Mouse (Mus musculus) limb, embryonic 14.5 days (tissue): Measurements from ENCODE around the gene 1700018B08Rik. TPM values are rescaled to one million over a fixed set of nuclear protein-coding genes. Genes with fewer than 3 reads are reported as not detected.

ENCODE experiments used
- ATAC-seq: fragments of 200-750 bp; cut with Nextera tagmentation; 2 replicates; pipeline ENCODE4 v1.8.0; 2017; ENCODE audit warnings: low read depth, moderate number of reproducible peaks, moderate TSS enrichment; ENCODE audit not compliant: low FRiP score
- DNase-seq: peaks from one replicate; pipeline ENCODE4 v3.0.0-alpha.2; 2015; ENCODE audit warnings: low spot score
- H3K27ac ChIP-seq: fragments of 300-500 bp; sonication (generic); replicated peaks from 2 replicates; pipeline ENCODE4 v1.5.1; 2014; ENCODE audit warnings: low read depth, mild to moderate bottlenecking, low read length, moderate library complexity, mixed read lengths
- H3K27me3 ChIP-seq: fragments of 300-500 bp; sonication (generic); 2 replicates; pipeline ENCODE4 v1.6.1; 2014; ENCODE audit warnings: low read length, mixed read lengths; ENCODE audit not compliant: control insufficient read depth, insufficient read depth
- H3K36me3 ChIP-seq: fragments of 300-500 bp; sonication (generic); 2 replicates; pipeline ENCODE4 v1.6.1; 2014; ENCODE audit warnings: mild to moderate bottlenecking, low read length, moderate library complexity, mixed read lengths; ENCODE audit not compliant: control insufficient read depth, insufficient read depth
- H3K4me1 ChIP-seq: fragments of 300-500 bp; sonication (generic); 2 replicates; pipeline ENCODE4 v1.6.1; 2014; ENCODE audit warnings: antibody characterized with exemption, low read length, mixed read lengths; ENCODE audit not compliant: control insufficient read depth, insufficient read depth
- H3K4me2 ChIP-seq: fragments of 300-500 bp; sonication (generic); replicated peaks from 2 replicates; pipeline ENCODE4 v1.6.1; 2014; ENCODE audit warnings: low read depth, mild to moderate bottlenecking, low read length, moderate library complexity; ENCODE audit not compliant: severe bottlenecking
- H3K4me3 ChIP-seq: fragments of 300-500 bp; sonication (generic); replicated peaks from 2 replicates; pipeline ENCODE4 v1.5.1; 2014; ENCODE audit warnings: low read length
- H3K9ac ChIP-seq: fragments of 300-500 bp; sonication (generic); 2 replicates; pipeline ENCODE4 v1.6.1; 2014; ENCODE audit warnings: mild to moderate bottlenecking, low read depth, low read length, moderate library complexity; ENCODE audit not compliant: severe bottlenecking
- H3K9me3 ChIP-seq: fragments of 300-500 bp; sonication (generic); 2 replicates; pipeline ENCODE4 v1.6.1; 2016; ENCODE audit warnings: low read length; ENCODE audit not compliant: control insufficient read depth
- POLR2A ChIP-seq: fragments of 200-500 bp; IDR thresholded peaks from 2 replicates; pipeline ENCODE4 v1.8.0; 2012; ENCODE audit warnings: inconsistent platforms, mild to moderate bottlenecking, moderate library complexity, borderline replicate concordance; ENCODE audit not compliant: insufficient read depth, insufficient read length; ENCODE audit errors: extremely low read depth
- WGBS: fragments of 180-500 bp; shearing (Covaris S2); extraction: QIAGEN DNeasy Blood & Tissue Kit; methylation state at CpG from one replicate; pipeline ENCODE4 v1.1.7; 2014; 5-methylcytosine and 5-hydroxymethylcytosine counted together
- polyA plus RNA-seq, 2 experiments: library from polyadenylated mRNA; depleted of rRNA in 1 of 2; stranded (reverse) in 1 of 2; unstranded in 1 of 2; fragments of >200 nt; fragmentation: Nextera tagmentation in 1 of 2; extraction: Ambion mirVana in 1 of 2; gene quantifications; 2 replicates each; pipeline versions ENCODE4 v1.2.1 to v1.2.3; 2012 to 2014

The 1700018B08Rik gene
- polyA plus RNA-seq, 2 experiments, result not detected

DNA sequence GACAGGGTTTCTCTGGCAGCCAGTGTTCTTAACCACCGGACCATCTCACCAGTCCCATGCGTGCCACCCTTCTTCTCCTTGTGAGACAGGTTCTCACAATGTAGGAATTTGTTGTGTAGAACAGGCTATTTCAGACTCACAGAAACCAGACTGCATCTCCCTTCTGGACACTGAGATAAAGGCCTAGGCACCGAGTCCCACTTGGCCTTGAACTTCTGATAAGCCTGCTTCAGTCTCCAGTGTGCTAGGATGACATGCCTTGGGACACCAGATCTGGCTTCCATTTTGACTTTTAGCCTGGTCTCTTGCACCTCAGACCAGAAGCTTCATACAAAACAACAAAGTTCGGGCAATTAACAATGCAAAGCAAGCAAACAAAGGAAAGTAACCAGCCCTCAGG is 44.6 kb upstream of the 1700018B08Rik start:
- H3K27ac ChIP-seq, result no peak overlapping the region
- H3K4me1 ChIP-seq, result peaks cover 17% of the 10 kb centered on the region
- H3K4me2 ChIP-seq, result no peak overlapping the region
- no peaks in the 10 kb centered on the region for H3K9me3 ChIP-seq
- WGBS, result 95% methylated on average over 4 of the region's 4 CpGs
- no peak overlapping the region for H3K4me3 ChIP-seq
- no peak overlapping the region for H3K9ac ChIP-seq
- TF ChIP-seq POLR2A, result no peak
- no peaks in the 10 kb centered on the region for H3K27me3 ChIP-seq
- no peak for DNase-seq
- H3K36me3 ChIP-seq, result peaks cover 5% of the 10 kb centered on the region
- ATAC-seq, result no peak

DNA sequence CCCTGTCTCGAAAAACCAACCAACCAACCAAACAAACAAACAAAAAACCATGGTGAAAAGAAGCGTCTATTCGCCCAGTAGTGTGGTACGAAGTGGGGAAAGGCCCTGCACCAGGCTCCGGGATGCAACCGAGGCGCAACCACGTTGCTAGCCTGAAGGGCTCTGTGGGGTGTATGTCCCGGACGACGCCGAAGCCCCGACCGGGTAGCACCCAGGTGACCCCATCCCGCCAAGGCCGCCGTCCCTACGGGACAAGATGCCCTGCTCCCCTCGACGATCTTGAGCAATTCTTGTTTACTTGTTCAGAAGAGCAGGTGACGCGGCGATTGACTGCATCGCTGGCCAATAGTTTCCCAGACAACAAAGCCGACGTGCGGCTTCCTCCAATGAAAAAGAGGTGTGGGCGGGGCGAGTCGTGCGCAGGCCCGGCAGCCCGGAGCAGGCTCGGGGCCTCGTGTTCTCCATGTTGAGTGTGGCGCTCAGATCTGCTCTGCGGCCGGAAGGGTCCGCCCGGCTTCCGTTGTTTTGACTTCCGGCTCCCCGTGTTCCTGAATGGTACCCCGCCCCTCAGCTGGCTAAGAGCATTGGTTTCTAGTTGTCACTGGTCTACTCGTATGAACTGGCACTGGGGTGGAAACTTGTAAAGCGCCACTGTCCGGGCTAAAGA is 41.2 kb upstream of the 1700018B08Rik start:
- peak; percentile 66; the same call in 1 of the 2 replicates for TF ChIP-seq POLR2A
- under 1% methylated on average over 42 of the region's 47 CpGs for WGBS
- no peak overlapping the region for H3K27ac ChIP-seq
- peaks cover 5% of the 10 kb centered on the region for H3K4me1 ChIP-seq
- no peaks in the 10 kb centered on the region for H3K9me3 ChIP-seq
- H3K36me3 ChIP-seq, result no peaks in the 10 kb centered on the region
- ATAC-seq, result peak; percentile 96
- peak overlapping the region; percentile 65 for H3K4me2 ChIP-seq
- peak overlapping the region; percentile 60 for H3K9ac ChIP-seq
- no peaks in the 10 kb centered on the region for H3K27me3 ChIP-seq
- DNase-seq, result peak; percentile 97
- H3K4me3 ChIP-seq, result peak overlapping the region; percentile 64

DNA sequence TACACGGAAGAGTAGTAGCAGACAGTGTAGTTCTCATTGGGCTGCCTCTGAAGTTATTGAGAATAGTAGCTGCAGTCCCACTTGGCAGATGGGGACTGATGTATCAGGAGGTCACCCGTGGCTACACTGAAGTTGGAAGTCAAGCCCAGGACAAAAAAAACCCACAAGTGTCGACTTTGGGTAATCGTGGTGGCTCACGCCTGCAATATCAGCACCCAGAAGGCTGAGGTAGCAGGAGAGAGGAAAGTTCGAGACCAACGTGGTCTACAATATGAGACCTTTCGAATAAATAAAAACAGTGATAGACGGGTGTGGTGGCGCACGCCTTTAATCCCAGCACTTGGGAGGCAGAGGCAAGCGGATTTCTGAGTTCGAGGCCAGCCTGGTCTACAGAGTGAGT is 40.6 kb upstream of the 1700018B08Rik start:
- Histone ChIP-seq H3K36me3 (no peaks in the 10 kb centered on the region), H3K4me3 (peak overlapping the region; percentile 64), H3K4me1 (peaks cover 5% of the 10 kb centered on the region), H3K27me3 (no peaks in the 10 kb centered on the region), H3K4me2 (peak overlapping the region; percentile 65), H3K9me3 (no peaks in the 10 kb centered on the region), H3K27ac (no peak overlapping the region), H3K9ac (peak overlapping the region; percentile 60; the same call in 1 of the 2 replicates)
- TF ChIP-seq POLR2A, result no peak
- 41% methylated on average over 13 of the region's 13 CpGs for WGBS
- ATAC-seq, result no peak
- DNase-seq, result no peak

DNA sequence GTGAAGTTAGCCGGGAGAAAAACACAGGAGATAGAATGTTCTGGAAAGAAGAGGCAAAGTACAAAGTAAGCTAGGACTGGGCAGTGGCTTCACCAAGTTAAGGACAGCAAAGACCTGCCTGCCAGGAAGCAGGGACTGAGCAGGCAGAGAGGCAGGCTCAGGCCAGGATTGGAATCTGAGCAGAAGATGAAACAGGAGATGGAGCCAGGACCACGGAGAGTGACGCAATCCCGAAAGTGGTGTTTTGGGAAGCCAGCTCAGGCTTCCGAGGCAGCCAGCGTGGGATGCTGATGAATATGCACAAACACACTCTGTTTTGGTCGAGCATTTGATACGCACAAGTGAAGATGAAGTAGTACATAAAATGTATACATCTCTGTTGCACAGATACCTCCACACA is 39.5 kb upstream of the 1700018B08Rik start:
- H3K27ac ChIP-seq, result no peak overlapping the region
- DNase-seq (no peak), ATAC-seq (no peak)
- H3K4me2 ChIP-seq, result no peak overlapping the region
- H3K9me3 ChIP-seq, result no peaks in the 10 kb centered on the region
- WGBS, result 45% methylated on average over 8 of the region's 8 CpGs
- no peak overlapping the region for H3K4me3 ChIP-seq
- no peak for TF ChIP-seq POLR2A
- H3K27me3 ChIP-seq, result no peaks in the 10 kb centered on the region
- no peaks in the 10 kb centered on the region for H3K36me3 ChIP-seq
- peaks cover 5% of the 10 kb centered on the region for H3K4me1 ChIP-seq
- no peak overlapping the region for H3K9ac ChIP-seq

DNA sequence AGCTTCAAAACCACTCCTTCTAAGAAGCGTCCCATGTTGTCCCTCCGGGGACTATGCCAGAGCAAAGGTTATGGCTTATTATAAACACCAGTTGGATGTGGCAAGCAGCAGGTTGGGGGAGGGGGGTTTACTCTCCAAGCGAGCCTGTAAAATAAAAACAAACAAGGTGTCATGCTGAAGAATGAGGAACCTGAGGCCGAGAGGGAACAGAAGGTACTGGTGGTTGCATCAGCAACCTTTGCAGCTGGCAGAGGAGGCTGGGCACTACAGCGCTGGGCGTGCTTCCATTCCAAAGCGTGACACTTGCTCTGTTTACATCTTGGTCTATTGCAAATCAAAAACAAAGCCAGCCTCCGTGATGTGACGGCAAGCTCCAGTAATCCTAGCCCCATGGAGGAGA is 36.3 kb upstream of the 1700018B08Rik start:
- H3K4me3 ChIP-seq, result no peak overlapping the region
- no peaks in the 10 kb centered on the region for H3K36me3 ChIP-seq
- H3K4me1 ChIP-seq, result peaks cover 24% of the 10 kb centered on the region
- no peak for DNase-seq
- no peak overlapping the region for H3K9ac ChIP-seq
- H3K9me3 ChIP-seq, result no peaks in the 10 kb centered on the region
- no peak for TF ChIP-seq POLR2A
- no peak overlapping the region for H3K27ac ChIP-seq
- WGBS, result 15% methylated on average over 9 of the region's 9 CpGs
- ATAC-seq, result no peak
- no peak overlapping the region for H3K4me2 ChIP-seq
- H3K27me3 ChIP-seq, result no peaks in the 10 kb centered on the region
